Mouse (Mus musculus): ENCODE measurements around the gene Usp31. TPM values are rescaled to one million over a fixed set of nuclear protein-coding genes. Genes with fewer than 3 reads are reported as not detected.

Gene Usp31
- polyA plus RNA-seq (2012): 0.72 and 1.3 TPM in 2 replicates

GRCm38 (mm10) chr7:121707073-121707667, at the start of gene Usp31:
TSS of gene Usp31 (minus strand) at chr7:121707253.

DNA sequence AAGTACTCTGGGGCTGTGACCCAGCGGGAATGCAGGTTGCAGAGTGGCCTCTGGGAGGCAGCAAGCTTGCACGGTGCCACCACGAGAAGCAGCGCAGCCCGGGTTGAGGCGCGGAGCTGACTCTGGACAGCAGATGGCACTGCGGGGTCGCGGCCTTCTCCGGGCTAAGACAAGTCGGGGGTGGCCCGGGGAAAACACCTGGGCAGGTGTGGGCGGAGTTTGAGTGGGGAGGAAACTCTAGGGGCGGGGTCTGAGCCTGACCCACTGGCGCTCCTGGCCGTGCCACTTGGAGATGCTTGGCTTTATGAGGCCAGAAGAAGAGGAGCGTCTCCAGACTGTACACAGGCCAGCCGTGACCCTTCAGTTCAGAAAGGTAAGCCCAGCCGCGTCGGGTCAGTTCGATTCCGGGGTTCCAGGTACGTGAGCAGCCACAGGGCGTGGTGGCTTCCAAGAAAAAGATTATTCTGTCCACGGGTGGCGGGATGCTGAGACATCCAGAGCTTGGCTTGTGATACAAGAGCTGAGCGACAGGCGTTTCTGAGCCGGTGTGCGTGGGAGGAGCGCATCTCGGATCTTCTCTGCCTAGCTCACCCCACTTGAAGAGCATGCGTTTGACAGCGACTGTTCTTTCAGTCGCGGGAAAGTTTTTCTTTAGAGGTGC, 27.2 kb upstream of the Usp31 start, which contains the start of gene Scnn1g:
Gene Scnn1g, plus strand, starts transcription at position 309 of the 661 bp plus-strand sequence.

Other genes starting within 250 kb of the Usp31 start
- gene Scnn1g, start 27.2 kb upstream of the Usp31 start, polyA plus RNA-seq (2012): not detected in 2 replicates
- gene Scnn1b, start 157.8 kb upstream of the Usp31 start, polyA plus RNA-seq (2012): not detected in 2 replicates